Mouse (Mus musculus) cerebellum, postnatal 36 days (tissue): ENCODE data around the gene Cyp26c1.

Experiments used
- DNase-seq, 2 experiments: peaks; one replicate each; pipeline ENCODE4 v3.0.0; 2021 to 2022; ENCODE audit warnings: mixed read lengths in 2 of 2

Cyp26c1 gene

GRCm38 (mm10) chr19:37699711-37700110 lies 14.3 kb downstream of the Cyp26c1 start:
- no peak for DNase-seq

- no peak for DNase-seq
Measured at GRCm38 (mm10) chr19:37702377-37703076, 17.1 kb downstream of the Cyp26c1 start.

GRCm38 (mm10) chr19:37703902-37704509 lies 18.6 kb downstream of the Cyp26c1 start:
- DNase-seq: peak; percentile 49 to 56

- no peak for DNase-seq
Measured at GRCm38 (mm10) chr19:37705722-37706121, 20.3 kb downstream of the Cyp26c1 start.

GRCm38 (mm10) chr19:37714681-37715080 lies 29.3 kb downstream of the Cyp26c1 start:
- DNase-seq: no peak

GRCm38 (mm10) chr19:37715980-37716379 lies 30.6 kb downstream of the Cyp26c1 start:
- DNase-seq: no peak

GRCm38 (mm10) chr19:37716524-37717175 lies 31.3 kb downstream of the Cyp26c1 start:
- DNase-seq: no peak

GRCm38 (mm10) chr19:37719166-37719565 lies 33.8 kb downstream of the Cyp26c1 start:
- DNase-seq: no peak

- no peak for DNase-seq
Measured at GRCm38 (mm10) chr19:37724591-37724990, 39.2 kb downstream of the Cyp26c1 start.

- no peak for DNase-seq
Measured at GRCm38 (mm10) chr19:37726585-37726984, 41.2 kb downstream of the Cyp26c1 start.

- DNase-seq: no peak
Measured at GRCm38 (mm10) chr19:37727366-37727765, 42.0 kb downstream of the Cyp26c1 start.

- no peak for DNase-seq
Measured at GRCm38 (mm10) chr19:37735426-37735825, 50.0 kb downstream of the Cyp26c1 start.

GRCm38 (mm10) chr19:37738575-37738974 lies 53.2 kb downstream of the Cyp26c1 start:
- no peak for DNase-seq

- no peak for DNase-seq
Measured at GRCm38 (mm10) chr19:37740043-37740442, 54.7 kb downstream of the Cyp26c1 start.
